Mouse (Mus musculus): Measurements from ENCODE around the gene Arhgef2.
"Not testable (repeated sequence)": the region's sequence is repeated elsewhere in the genome, so short reads cannot be mapped to it uniquely, and the experiment has no call there.

Arhgef2 gene

DNA sequence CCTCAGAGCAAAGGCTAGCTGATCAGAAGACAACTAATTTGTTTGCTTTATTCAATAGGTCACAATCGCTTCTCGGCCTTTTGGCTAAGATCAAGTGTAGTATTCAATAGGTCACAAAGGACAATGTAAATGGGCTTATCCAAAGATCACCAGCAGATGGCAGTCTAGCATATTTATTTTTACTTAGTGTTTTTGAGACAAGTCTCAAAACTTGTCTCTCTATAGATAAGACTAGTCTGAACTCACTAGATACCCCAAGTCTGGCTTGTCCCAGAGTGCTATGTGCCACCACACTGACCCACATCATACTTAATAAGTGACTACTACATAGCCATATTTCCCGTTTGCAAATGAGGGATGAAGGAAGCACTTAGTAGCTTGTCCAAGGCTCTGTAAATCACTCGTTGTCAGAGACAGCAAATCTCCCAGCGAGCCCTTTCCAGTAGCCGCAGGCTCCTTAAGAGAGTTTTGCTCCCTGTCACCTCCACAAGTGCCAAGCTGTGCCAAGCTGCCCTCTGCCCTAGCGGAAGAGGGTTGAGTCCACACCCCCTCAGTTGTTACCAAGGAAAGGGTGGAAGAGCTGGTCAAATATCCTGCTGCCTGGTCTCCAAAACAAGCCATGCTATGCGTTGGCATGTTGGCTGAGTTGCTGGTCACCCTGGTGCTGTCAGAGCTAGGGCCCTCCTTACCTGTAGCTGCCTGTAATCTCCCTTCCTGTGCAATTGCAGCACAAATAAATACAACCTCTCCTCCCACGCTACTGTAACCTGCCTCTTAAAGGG, 13.6 kb upstream of the Arhgef2 start:
- DNase-seq, result peak; percentile 57

DNA sequence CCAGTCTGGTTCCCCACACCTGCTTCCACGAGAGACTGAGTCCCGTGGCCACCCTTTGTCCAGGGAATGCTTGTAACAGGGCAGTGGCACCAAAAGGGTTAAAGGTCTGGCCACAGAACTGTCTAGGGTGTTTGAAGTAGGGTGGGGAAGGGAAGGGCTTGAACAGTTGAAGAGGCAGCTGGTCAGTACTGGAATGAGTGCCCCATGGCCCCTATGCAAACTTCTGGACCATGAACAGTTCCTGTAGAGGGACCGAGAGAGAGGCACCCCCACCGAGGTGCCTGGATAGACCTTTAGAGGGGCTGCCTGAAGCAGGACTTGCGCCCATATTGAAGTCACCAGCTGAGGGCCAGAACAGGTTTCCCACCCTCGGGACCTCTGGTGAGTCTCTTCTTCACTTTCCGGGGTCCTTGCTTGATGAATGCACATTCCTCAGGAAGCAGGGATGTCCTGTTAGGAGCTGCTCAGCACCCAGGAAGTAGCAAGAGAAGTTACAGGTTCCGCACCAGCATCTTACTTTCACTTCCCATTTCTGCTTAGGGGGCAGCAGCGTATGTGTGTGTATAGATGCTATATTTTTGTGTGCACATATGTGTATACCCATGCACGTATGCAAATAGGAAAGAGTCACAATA, 12.7 kb upstream of the Arhgef2 start:
- DNase-seq, result no peak

DNA sequence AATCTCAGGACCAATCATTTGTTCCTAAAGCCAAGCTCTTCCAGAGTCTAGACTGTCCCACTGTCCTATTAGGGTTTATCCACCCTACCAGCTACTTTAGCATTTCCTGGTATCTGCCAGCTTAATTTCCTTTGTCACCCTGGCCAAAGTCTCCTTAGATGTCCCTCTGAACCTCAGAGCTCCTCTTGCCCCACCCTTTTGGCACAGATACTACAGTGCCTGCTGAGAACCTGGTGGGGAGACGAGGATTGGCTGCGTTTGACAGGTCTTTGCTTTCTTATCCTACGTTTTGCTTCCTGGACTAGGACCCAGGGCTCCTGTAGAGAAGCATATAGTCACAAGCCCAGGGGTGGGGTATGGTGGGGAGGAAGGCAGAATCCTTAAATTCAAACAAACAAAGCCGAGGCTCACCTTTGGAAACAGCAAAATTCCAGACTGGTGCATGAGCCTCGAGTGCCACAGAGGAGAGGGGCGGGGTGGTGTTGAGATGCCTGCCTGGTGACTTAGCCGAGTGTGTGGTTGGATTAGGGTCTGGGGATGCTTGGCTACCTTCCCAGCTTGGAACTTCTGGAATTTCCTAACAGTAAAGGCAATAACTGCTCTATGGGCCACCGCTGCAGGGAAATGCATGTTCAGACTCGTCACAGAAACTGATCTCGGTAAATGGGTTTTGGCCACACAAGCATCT, 11.7 kb upstream of the Arhgef2 start:
- DNase-seq, result peak; percentile 47

GRCm38 (mm10) chr3:88596547-88596946, 9.2 kb upstream of the Arhgef2 start:
- not testable (repeated sequence) for DNase-seq

- DNase-seq, result no peak
Measured at GRCm38 (mm10) chr3:88602466-88602865, 3.3 kb upstream of the Arhgef2 start.

DNA sequence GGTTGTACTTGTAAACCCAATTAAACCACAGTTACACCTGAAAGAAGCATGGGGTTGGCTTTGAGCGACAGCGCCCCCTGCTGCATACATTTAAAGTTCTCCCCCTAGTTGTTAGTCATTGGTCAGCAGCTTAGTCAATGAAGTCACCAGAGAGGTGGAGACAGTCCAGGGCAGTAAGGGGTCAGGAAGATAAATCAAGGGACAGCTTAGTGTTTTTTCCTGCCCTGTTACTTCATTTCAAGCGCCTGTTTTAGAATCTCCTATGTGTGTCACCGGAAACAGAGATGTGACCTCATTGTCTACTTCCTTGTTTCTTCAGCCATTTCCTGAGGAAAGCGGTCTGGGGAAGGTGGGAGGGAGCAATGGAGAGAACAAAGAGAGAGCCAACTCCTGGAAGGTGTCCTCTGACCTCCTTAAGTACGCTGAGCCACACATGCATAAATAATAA, 2.0 kb upstream of the Arhgef2 start:
- DNase-seq, result peak; percentile 88

GRCm38 (mm10) chr3:88604863-88605262, 903 bp upstream of the Arhgef2 start:
- no peak for DNase-seq

GRCm38 (mm10) chr3:88607065-88607757, 1.4 kb downstream of the Arhgef2 start:
- peak; percentile 91 for DNase-seq

DNA sequence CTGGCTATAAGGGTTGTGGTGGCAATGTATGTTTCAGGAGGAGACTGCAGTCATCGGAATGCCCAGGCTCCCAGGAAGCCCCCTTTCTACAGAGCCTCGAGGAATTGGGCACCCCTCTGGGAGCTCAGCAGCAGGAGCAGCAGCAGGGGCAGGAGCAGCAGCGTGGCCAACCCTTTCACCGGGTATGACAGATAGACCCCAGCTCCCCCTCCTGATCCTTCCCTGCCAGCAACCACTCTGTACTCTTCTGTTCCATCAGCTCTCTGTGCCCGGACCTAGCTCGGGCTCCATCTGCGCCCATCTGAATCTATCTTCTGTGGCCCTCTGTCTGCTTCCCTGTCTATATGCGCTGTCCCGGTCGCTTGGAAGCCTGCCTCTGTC, 2.0 kb downstream of the Arhgef2 start:
- DNase-seq, result no peak

DNA sequence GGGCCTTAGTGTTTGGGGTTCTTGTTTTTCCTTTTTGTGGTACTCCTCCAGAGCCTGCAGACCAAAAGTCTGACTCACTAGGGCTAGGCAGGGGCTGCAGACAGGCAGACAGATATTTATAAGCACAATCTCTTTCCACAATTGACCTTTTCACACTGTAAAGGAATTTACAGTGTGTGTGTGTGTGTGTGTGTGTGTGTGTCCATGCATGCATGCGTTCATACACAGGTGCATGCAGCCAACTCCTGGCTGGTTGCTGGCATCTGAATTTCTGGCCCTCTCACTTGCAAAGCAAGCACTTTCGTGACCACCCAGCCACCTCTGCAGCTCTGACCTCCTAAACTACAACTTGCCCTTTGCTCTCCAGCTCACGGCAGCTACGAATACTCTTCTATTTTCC, 3.3 kb downstream of the Arhgef2 start:
- DNase-seq, result no peak

DNA sequence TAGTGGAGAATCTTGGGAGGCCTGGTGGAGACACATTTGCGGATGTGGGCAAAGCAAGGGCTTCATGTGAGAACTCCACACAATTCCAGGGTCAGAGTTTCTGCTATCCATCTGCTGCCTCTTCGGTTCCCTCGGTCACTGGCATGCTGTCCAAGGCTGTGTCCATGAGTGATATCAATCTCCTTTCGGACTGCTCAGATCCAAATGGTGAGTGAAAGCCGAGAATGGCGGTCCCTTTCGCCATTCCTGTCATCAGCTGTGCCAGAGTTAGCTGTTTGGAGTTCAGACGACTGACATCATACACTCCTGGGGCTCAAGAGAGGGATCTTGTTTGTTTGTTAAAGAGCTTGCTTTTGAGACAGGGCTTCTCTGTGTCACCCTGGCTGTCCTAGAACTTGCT, 8.7 kb downstream of the Arhgef2 start:
- DNase-seq, result no peak

DNA sequence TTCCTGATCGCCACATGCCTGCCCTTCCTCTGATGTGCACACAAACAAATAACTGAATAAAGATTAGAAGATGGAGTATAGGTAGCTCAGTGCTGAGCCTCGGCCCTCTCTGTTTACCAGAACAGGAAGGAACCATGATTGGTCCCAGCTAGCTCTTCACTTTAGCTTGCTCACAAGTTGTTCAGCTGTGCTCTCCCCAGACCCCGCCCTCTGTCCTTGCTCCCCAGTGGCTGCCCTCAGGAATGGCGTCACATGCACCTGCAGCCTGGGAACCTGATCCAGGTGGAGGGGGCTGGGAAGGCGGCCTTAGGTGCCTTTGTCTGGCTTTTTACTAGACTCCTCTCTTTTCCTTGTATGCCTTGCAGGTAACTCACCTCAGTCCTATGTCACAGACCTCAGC, 9.4 kb downstream of the Arhgef2 start:
- DNase-seq, result peak; percentile 71

- DNase-seq, result peak; percentile 64
Measured at GRCm38 (mm10) chr3:88615902-88616391, 10.2 kb downstream of the Arhgef2 start.

DNA sequence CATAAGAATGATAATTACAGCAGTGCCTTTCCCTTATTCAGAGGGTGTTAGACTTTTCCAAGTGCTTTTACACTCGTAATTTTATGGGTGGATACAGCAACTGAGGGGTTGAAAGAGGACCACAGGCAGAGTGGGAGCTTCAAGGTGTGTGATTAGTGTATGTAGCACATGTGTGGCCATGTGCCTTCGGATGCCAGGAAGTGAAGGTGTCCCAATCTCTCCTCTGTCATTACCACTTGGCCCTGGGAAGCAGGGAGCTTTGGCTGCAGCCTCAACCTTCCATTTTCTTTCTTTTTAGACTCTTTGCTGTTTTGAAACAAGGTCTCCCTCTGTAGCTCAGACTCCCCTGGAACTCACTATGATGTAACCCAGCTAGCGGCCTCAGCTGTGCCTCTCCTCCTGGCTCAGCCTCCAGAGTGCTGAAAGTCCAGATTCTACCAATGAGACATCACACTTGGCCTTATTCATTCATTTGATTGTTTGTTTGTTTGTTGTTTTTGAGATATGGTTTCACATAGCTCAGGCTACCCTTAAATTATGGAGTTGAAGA, 11.3 kb downstream of the Arhgef2 start:
- DNase-seq, result no peak

- DNase-seq, result peak; percentile 40
Measured at GRCm38 (mm10) chr3:88618074-88618871, 12.5 kb downstream of the Arhgef2 start.

DNA sequence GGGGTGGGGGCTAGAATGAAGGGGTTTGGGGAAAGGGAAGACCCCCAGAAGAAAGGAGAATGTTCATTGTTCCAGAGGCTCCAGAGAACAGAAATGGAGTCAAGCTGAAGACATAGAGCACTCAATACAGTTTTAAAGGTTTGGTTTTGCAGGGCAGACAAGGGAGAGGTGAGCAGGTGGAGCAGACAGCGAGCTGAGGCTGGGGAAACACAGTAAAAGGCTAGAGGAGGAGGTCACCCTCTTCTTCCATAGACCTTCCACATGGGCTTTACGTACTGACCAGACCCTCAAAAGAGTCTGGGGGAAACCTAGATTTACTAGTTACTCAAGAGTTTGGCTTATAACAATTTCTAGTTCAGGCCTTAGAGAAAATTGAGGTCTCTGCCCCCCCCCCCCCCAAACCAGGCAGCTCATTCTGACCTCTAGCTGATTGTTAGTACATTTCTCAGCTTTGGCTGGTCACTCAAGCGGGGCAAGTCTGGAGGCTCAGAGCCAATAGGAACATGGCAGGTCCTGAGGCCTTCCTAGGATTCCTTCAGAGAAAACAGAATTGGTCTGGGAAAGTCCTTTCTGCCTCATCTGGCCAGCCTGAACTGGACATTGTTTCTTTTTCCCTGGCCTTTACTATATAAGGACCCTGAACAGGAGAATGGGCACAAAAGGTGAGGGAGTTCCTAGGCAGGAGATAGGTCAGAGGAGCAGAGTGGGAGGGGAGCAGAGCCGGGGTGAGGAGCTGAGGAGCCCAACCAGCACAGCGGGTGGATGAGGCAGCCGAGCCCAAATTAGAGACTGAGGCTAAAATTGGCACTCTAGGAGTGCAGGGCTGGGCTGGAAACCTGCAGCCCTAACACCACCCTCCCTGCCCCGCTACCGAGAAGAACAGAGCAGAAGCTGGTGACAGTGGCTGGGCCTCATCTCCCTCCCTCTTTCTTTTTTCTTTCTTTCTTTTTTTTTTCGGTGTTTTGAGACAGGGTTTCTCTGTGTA, 13.6 kb downstream of the Arhgef2 start:
- peak; percentile 61 for DNase-seq

DNA sequence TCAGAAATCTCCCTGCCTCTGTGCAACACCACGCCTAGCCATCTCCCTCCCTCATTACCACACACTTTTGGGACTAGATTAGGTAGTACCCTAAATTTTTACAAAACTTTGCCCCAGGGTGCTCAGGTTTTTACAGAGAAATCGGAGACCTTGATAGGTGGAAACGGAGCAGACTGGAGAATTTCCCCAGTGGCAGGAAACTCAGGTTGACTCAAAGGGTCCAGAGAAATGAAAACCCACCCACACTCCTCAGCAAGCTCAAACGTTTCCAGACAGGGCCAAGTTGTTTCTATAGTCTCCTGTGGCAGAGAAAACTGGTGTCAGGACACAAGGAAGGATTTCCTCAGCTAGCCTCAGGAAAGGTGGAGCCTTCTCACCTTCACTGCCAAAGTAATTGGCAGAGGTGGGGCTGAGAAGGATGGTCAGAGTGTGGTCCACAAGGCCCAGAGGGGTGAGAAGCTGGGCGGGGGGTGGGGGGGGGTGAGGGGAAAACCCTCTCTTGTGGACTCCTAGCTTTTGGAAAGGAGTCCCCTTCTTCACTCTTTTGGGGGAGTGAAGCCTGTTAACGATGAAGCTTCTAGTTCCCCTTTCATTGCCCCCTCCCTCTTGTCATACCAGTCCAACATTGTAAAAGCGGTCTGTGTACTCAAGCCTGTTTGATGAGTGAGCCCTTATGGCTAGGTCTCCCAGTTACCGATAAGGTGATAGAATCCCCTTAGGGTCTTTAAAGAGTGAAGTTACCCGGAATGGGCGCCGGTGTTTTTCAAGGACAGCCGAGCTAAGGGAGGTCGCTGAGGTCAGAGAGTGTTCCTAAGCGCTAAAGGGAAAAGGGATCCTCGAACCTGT, 14.6 kb downstream of the Arhgef2 start:
- no peak for DNase-seq

DNA sequence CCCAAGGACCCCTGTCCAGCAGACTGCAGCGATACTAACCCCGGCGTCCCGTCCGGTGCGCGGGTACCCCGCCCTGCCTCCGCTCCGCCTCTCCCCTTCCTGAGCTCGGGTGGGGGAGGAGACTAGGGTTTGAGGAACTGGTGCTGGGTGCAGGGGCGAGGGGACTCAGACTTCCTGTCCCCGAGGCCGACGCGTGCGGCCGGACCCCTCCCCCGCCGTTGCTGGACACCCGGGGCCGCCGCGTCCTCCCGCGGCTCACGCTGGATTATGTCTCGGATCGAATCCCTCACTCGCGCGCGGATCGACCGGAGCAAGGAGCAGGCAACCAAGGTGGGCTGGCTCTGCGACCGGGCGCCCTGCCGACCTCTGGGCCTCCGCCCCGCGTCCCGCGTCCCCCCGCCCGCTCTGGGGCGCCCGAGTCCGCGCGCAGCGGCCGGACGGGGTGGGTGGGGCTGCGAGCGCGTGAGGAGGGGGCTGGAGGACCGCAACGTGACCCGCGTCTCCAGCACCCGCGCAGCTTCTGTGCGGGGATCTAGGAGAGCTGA, 15.3 kb downstream of the Arhgef2 start:
- DNase-seq, result peak; percentile 90

DNA sequence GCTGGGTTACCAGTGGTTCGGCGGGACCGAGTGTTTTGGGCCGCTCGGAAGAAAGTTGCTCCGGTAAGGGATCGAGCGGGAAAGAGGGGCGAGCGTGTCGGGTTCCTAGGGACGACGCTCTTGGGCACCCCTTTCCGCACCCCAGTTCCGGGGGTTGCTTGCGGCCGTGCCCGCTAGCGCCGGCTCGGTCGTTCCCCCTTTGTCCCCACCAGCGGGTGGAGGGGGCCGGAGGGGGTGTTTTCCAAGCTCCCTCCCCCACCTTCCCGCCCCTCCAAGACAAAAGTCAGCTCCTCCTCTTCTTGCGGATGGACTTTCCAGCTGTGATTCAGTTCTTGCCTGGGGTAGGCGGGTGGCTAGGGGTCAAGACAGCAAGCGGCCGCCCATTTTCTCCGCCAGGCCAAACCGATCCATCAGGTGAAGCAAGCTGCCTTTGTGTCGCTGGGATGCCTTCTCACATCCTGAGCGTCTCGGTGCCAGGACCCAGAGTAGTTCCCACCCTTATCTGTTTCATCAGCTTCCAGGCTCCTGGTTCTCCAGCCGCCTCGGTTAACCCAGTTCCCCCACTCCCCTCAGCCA, 15.9 kb downstream of the Arhgef2 start:
- DNase-seq, result peak; percentile 86
